Mouse (Mus musculus) heart, adult 8-10 months (tissue): ENCODE data around the gene Gata5. TPM values are rescaled to one million over a fixed set of nuclear protein-coding genes. Genes with fewer than 3 reads are reported as not detected.

ENCODE experiments used
- DNase-seq: peaks from one replicate; pipeline ENCODE4 v3.0.0; 2022; ENCODE audit warnings: low spot score
- total RNA-seq, 4 experiments: library from RNA; stranded (reverse); gene quantifications; 2 replicates each; pipeline ENCODE4 v1.2.4; 2022

The Gata5 gene
- total RNA-seq, 4 experiments from 2014 or later, result 0.68 to 1.2 (median 0.80) TPM

DNA sequence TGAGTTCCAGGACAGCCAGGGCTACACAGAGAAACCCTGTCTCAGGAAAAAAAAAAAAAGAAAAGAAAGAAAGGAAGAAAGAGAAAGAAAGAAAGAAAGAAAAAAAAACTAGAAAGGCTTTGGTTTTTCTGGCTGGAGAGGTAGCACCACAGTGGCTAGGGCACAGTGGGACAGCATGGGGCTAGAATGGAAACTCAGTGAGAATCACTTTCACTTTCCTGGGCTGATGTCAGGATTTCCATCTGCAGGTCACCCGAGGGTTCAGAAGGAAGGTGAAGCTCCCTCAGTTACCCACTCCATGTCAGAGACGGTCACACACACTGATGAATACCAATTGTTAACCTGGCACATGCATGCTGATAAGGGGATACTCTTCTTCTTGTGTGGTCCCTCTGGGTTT is 26.8 kb downstream of the Gata5 start:
- DNase-seq, result no peak

DNA sequence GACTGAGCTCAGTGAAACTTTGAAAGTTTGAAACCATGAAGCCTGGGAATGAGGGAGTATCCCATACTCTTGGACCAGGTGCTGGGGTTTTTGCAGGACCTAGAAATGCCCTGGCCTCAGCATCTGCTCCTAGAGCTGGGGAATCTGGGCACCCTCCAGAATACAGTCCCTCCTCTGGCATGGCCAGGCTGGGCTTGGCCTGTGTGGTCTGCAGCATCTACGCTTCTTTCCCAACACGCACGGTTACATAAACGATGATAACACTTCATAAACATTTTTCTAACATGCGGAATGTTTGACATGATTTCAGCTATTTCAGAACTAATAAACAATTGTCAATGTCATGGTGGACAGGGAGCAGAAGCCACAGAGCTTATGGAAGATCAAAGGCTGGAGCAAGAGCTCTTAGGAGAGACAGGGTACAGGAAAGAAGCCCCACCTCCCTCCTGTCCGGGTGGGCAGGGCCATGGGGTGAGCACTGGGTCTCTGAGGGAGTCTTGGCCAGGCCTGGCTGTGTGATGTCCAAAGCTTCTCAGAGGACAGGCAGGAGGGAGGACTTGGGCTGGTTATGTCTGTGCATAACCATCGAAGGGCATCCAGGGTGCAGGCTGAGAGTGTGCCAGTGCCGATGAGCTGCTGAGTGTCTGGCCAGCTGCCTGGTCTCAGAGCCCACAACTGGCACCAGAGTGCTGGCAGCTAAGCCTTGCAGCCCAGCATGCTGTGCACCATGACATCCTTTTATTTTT is 27.9 kb downstream of the Gata5 start:
- peak; percentile 64 for DNase-seq

DNA sequence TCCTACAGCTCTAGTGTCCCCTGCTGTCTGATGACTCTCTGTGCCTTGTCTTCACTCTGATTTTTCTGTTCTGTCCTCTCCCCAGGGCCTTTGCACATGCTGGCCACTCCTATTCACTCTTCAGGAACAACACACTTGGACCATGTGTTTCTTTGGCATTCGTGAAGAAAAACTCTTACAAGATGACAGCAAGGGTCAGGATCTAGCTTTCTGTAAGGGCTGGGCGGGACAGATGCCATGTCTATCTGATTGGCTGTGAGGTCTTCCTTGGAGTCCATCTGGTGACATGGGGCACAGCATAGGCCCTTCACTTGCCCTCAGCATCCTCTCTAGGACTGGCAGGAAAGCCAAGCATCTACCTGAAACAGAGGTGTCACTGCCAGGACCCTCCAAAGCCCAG is 28.5 kb downstream of the Gata5 start:
- DNase-seq, result no peak

DNA sequence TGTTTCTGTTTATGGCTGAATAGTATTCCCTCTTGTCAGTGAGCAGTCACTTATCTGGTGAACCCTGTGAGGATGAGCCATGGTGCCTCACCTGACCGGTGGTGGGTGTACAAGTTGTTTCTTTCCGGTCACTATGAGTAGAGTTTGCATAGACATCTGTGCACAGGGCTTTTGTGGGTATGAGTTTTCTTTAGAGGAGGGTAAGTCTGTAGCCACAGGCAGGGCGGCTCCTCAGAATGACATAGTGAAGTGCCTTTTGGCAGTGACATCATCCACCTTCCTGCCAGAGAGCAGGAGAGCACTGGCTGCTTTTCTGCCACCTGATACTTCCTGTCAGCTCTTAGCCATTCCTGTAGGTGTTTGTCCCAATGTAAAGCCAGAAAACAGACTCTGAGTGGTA is 29.0 kb downstream of the Gata5 start:
- no peak for DNase-seq

DNA sequence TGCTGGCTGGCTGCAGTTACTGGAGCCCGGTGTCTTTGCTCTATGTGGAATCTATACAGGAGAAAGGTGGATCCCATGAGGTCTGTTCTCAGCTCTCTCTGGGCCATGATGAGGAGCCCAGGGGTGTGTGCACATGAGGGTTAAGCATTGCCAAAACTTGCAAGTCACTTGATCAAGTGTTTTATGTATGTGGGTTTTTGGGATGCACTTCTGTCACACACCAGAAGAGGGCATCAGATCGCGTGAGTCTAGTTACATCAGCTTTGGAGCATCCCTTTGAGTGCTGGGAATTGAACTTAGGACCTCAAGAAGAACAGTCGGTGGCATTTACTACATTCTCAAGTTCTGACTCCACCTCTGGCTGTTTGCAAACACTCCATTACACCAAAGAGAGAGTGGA is 29.9 kb downstream of the Gata5 start:
- DNase-seq, result no peak

DNA sequence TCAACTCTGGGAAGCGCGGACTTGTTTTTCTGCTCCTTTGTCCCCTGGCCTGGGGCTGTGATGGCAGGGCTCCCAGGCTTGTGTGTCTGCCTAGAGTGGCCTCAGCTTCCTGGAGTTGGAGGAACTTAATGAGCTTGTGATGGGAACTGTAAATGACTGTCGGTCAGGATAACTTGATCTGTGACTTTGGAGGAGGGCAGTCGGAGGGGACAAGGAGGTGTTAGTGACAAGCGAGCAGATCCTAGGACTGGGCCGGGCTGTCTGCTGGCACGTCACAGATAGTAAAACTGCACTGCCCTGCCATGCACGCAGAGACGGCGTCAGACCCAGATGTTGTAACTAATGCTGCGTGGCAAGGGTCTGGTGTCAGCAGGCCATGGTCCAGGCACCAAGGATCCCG is 31.0 kb downstream of the Gata5 start:
- DNase-seq, result no peak

DNA sequence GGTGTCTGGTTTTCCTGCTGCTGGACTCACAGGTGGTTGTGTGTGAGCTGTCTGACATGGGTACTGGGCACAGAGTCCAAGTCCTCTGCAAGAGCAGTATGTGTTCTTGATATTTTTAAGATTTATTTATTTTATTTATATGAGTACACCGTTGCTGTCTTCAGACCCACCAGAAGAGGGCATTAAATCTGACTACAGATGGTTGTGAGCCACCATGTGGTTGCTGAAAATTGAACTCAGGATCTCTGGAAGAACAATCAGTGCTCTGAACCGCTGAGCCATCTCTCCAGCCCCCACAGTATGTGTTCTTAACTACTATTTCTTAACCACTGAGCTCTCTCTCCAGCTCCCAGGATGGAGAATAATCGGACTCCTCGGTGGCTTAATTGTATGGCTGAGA is 32.3 kb downstream of the Gata5 start:
- no peak for DNase-seq

DNA sequence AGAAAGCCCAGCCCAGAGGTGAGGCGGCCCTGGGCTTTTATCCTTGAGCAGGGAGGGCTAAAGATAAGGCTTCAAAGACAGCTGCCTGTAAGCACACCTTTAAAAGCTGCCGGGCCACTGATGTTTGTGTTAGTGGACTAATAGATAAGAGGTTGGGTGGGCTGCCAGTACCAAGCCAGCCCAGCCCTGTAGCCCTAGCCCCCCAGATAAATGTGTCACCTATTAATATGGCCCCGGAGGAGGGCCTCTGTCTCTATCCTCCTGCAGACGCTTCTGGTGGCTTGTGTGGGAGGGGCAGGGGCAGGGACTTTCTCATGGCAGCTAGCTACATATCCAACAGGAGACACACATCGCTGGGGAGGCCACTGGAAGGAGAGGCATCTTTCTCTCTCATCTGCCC is 33.7 kb downstream of the Gata5 start:
- DNase-seq, result no peak

DNA sequence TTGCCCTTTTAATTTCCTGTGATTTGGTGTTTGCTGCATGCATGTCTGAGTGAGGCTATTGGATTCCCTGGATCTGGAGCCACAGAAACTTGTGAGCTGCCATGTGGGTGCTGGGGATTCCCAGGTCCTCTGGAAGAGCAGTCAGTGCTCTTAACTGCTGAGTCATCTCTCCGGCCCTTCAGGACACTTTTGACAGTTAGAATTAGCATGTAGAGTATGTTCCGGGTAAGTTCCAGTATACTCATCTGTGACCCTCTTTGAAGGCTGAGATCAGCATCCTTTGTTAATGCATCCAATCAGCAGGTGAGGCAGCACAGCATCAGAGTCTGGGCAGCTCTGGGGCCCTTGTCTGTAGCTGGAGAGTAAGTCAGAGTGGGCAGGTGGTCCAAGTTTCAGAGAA is 34.2 kb downstream of the Gata5 start:
- DNase-seq, result no peak

DNA sequence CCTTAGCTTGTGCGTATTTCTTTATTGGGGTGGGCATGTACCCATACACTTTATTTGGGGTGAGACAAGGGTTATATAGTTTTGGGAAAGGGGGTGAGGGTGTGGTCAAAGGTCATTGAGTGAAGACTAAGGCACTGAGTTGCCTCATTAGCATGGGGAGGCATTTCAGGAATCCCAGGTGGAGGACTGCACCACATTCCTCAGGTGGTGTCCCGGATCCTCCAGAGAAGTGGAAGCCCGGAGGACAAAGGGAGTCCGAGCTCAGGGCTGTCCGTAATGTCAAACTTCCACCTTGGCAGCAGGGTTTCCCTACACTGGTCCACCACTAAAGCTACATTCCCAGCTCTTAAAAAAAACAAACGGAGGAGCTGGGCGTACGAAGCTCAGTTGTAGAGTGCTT is 41.6 kb downstream of the Gata5 start:
- DNase-seq, result no peak

DNA sequence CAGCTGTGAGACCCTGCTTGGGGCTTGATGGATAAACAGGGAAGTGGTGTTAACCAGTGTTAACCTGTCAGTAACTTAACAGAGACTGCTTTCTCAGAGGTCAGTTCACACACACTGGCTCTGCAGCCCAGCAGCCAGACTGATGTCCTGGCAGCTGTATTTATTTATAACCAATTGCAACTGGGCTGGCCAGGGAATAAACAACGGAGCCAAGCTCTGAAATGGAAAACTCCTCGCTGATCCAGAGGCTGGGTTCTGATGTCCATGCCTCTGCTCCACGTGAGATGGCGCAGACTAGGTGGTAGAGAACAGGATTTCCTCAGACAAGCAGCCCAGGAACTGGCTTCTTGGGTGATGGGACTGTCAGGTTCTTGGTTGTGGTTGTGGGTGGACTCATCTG is 42.5 kb downstream of the Gata5 start:
- no peak for DNase-seq

DNA sequence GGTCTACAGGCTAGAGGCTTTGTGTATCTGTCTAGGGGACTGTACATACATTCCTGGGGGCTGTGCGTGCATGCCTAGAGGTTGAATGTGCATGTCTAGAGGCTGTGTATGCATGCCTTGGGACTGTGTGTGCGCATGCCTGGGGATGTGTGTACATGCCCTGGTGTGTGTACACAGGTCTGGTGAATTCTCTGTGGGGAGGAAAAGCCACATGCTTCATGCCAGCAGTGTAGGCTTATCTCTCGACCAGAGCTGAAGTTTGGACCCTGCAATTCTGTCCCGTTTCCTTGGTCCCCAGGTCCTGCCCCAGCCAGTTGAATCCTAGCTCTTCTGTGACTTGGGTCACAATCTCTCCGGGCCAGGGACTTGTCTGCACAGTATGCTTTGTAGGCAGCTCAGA is 42.9 kb downstream of the Gata5 start:
- DNase-seq, result no peak

DNA sequence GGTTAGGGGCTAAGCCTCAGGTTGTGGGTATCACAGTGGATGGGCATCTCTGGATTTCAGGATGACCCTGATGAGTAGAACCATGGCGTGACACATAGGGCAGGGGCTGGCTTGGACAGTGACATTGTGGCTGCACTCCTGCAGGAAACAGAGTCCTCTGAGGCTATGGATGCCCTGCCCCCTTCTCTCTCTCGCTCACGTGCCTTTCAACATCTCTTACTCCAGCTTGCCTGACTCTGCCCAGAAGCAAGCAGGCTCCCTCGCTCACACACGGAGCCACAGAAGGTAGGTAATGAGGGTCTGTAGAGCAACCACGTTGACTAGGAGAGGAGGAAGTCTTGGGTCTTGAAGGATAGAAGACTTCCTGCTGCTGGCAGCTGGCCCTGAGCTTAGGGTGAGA is 44.0 kb downstream of the Gata5 start:
- DNase-seq, result no peak

DNA sequence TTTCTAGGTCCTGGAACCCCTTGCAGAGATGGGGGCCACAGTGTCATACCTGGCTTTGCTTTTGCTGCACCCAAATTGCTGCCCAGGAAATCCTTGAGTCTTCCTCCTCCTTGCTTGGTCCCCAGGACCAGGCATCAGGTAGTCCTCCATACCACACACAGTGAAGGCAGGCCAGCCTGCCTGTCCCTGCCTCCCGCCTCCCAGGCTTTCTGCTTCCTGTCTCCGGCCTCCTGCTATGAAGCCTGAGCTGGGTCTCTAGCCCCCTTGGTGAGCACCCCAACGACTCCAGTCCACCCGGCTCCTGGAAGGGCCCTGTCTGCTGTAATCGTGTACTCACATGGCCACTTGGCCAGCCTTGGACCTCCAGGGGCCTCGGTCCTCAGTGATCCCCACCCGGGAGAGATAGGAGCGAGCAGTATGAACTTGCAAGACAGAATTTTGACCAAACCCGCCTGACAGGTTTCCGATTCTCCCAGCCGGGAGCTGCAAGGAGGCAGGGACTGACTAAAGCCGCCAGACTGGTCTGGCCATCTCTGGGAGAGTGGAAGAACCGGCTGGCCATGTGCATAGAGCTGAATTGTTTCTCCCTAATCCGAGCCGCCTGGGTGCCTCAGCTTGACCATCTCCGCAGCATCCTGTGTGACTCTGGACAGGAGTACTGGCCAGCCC is 44.9 kb downstream of the Gata5 start, which contains the start of gene Rbbp8nl:
Rbbp8nl (minus strand) TSS at position 440 of the 669 bp plus-strand sequence.
- DNase-seq, result no peak

DNA sequence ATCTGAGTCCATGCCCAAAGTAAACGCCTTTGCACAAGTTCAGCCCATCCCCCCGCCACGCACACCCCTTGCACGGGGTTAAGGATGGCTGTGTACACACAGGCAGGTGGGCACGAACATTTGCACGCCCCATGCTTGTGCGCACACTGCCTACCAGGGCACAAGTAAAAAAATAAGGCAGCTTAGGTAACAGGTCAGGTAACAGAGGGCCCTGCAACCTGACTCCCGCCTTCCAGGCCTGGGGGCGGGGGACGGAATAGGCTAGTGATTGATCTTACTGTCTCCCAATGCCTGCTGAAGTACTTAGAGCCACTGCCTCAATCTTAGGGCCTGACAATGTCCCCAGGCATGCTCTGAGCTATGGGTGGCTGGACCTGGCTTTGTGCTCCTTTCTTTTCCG is 45.5 kb downstream of the Gata5 start:
- no peak for DNase-seq

DNA sequence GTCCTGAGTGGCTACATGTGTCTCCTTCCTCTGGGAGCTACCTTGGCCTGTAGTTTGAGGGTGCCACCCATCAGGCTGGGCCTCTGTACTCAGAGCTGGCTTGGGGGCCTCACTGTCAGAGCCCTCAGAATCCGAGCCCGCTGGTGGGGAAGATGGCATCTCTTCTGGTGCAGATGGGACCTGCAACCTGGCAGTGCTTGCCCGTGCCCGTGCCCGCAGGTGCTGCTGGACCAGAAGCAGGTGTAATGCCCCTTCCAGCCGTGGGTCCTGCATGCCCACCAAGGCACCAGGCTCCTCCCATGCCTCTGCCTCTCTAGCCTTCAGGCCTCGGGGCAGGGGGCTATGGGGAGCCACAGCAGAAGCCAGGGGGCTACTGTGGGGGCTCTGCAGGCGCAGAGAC is 55.2 kb downstream of the Gata5 start:
- DNase-seq, result no peak

DNA sequence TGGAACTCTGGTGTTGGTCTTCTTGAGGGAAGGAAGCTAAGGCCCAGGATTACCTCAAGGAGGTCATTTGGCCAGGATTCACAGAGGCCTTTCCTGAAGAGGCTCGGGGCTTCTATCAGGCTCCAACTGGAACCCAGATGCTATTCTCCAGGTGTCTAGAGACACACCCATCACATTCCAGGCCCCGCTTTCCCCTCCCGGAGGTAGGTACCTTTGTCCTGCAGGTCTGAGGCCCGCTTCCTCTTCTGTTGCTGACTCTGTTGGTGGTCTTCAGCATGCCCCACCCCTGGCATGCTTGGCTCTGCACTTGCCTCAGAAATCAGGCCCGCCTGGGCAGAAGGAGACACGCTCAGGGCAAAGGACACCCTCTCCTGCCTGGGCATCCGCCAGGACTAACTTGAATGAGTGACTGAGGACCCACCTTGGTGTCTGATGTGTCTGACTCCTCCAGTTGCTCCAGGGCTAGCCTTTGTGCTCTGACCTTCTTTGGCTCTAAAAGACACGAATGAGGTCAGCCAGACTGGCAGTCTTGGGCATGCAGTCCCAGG is 56.7 kb downstream of the Gata5 start:
- no peak for DNase-seq

DNA sequence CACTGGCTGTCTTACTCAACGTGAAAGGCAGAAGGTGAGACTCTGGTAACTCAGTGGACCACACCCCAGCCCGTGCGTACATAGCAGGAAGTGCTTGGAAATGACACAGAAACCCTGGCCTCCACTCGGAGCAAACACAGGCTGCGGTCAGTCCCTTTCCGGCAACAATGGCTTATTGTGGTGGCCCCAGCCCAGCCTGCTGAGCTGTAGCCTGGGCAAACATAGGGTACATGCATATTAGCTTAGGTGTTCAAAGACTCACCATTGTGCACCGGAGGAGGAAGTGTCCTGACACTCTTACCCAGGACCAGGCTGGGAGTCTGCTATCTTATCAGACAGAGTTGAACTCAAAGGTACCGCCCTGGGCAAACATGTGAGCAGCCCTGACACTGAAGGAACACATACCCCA is 57.6 kb downstream of the Gata5 start:
- no peak for DNase-seq

DNA sequence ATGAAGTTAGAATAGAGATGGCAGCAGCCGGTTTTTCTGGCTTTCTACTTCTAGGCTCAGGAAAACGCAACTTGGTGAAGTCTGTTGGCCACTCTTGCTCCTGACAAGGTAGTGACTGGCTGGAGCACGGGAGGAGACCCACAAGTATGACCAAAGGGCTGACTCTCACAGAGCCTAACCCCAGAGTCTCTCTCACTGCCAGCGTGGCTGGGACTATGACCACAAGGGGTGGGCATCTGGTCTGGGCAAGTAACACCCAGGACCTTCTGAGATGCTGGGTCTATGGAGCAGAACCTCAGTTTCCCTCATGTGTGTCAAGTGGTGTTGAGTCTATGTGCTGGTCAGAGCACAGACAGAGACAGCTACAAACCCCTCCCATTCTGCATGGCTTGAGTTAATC is 58.1 kb downstream of the Gata5 start:
- DNase-seq, result no peak

DNA sequence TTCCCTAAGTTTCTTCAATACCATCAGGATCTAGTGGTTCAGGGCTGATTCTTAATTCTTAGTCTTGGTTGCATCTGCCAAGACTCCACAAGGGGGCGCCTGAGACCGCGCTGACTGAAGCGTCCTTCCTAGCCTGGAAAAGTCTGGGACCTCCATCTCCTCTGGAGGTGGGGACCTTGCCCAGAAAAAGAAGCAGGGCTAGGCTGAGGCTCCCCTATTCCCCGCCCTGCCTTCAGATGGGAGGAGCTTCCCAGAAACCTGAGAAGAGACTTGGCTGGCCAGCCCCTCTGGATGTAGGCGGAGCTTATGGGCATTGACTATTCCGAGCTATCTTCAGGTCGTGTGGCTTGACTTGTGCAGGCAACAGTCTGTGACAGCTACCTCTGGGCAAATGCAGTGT is 58.7 kb downstream of the Gata5 start:
- DNase-seq, result peak; percentile 85
